Mouse (Mus musculus) liver, adult 2 months (tissue): Measurements from ENCODE around the gene Rbfox3.

ENCODE experiments used
- CTCF ChIP-seq: fragments of 200-500 bp; IDR thresholded peaks from 2 replicates; pipeline ENCODE4 v1.5.1; 2011; ENCODE audit warnings: low read depth, low read length, control low read depth
- POLR2A ChIP-seq: fragments of 200-500 bp; IDR thresholded peaks from 2 replicates; pipeline ENCODE4 v1.6.1; 2011; ENCODE audit warnings: low read length, control low read depth; ENCODE audit not compliant: insufficient read depth; ENCODE audit errors: extremely low read depth

DNA sequence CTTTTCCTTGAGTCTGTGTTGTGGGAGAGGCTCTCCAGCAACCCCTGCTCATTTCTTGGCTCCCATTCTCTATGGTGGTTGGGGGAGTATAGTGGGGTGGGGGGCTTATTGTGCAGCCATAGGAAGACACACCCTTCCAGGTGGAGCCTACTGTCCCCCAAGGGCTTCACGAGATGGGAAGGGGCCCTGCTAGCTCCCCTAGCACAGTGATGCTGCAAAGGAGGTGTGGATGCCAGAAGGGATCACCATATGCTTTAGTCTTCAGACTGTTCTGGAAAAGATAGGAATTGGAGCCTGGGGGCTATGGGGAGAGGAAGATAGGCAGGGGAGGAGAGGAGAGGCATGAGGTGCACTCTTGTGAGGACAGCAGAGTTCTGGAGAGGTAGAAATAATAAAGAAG is 153.9 kb downstream of the Rbfox3 start:
- TF ChIP-seq CTCF, result no peak
- TF ChIP-seq POLR2A, result no peak
